Mouse (Mus musculus): ENCODE measurements around the gene Ube2e2. TPM values are rescaled to one million over a fixed set of nuclear protein-coding genes. Genes with fewer than 3 reads are reported as not detected.

Ube2e2 gene
- total and polyA plus RNA-seq, 3 experiments, result not detected

DNA sequence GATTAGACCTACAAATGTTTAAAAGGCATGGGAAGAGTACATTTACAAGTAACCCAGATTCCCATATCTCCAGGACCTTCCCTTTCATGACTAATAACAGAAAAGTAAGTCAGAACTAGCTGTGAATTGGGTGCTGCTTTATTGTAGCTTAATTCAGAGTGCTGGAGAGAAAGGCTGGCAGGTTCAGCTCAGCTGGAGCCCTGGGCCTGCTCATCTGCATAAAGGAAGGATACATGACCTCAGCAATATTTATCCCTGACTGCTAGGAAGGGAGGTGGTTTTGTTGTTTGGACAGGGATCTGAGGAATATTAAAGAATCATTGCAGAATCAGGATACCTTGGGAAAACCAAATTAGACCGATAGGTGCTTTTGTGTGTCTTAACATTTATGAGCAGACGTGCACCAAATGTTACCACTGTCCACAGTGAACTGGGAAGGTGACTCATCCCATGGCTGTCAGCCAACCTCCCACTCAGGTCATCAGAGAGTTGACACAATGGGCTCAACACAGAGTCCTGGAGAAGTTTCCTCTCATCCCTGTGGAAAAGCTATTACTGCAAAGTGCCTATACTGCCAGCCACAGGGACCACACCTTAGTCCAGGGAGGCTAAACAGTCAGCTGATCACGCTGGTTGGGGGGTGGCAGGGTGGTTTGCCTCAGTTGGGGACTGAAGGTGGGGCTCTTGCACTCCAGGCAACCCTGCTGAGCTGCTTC is 215.8 kb downstream of the Ube2e2 start:
- H3K4me1 ChIP-seq (ENCODE audit: control insufficient read depth in 1 of 2, insufficient read depth in 2 of 2), result peaks cover 2 to 12% of the 10 kb centered on the region in 2 experiments; a peak in 3 of 4 replicates
- H3K4me2 ChIP-seq (ENCODE audit: insufficient read depth, low read depth, poor library complexity, severe bottlenecking), result no peak overlapping the region
- no peak for DNase-seq (ENCODE audit: extremely low read depth)
- no peaks in the 10 kb centered on the region for H3K36me3 ChIP-seq (replicated peaks in 1 of 2; ENCODE audit: control insufficient read depth in 1 of 2, insufficient read depth in 1 of 2, low read length in 1 of 2)
- H3K79me2 ChIP-seq (replicated peaks; ENCODE audit: control insufficient read depth, extremely low read depth, insufficient read depth, poor library complexity, severe bottlenecking), result no peaks in the 10 kb centered on the region
- H3K27me3 ChIP-seq (replicated peaks), result no peaks in the 10 kb centered on the region
- no peaks in the 10 kb centered on the region for H3K9me3 ChIP-seq (replicated peaks; ENCODE audit: low read length)
- no peak overlapping the region for H3K9ac ChIP-seq (ENCODE audit: insufficient read depth, low read depth)
- H3K27ac ChIP-seq (ENCODE audit: insufficient read depth, low read depth), result no peak overlapping the region
- in situ Hi-C loops (cut with MboI; ENCODE audit: low pct_ligation_motif_present, low pct_unique_long_range_greater_than_20kb, low sequenced_read_pairs) (no loop called here), dilution Hi-C loops (cut with MboI; ENCODE audit: extremely low pct_ligation_motif_present, extremely low pct_unique_long_range_greater_than_20kb, low sequenced_read_pairs) (no loop called here)
- no peak overlapping the region for H3K4me3 ChIP-seq (replicated peaks in 1 of 3; ENCODE audit: low read depth in 2 of 3, low read length in 2 of 3, poor library complexity in 1 of 3)
- TF ChIP-seq MAX (IDR thresholded peaks at IDR 0.05; ENCODE audit: low read length) (no peak), JUND (conservative IDR thresholded peaks at IDR 0.05; ENCODE audit: low read depth, low read length) (no peak), ELF1 (IDR thresholded peaks at IDR 0.05; ENCODE audit: low read depth, low read length) (no peak), MAZ (IDR thresholded peaks at IDR 0.05; ENCODE audit: low read depth, low read length) (no peak), MYC (IDR thresholded peaks at IDR 0.05; ENCODE audit: low read depth, low read length) (no peak), ZMIZ1 (IDR thresholded peaks at IDR 0.05; ENCODE audit: low read depth, low read length) (no peak), ZC3H11A (IDR thresholded peaks at IDR 0.05; ENCODE audit: low read depth, low read length) (no peak), MAFK (IDR thresholded peaks at IDR 0.05; ENCODE audit: insufficient replicate concordance, low read length) (no peak)

DNA sequence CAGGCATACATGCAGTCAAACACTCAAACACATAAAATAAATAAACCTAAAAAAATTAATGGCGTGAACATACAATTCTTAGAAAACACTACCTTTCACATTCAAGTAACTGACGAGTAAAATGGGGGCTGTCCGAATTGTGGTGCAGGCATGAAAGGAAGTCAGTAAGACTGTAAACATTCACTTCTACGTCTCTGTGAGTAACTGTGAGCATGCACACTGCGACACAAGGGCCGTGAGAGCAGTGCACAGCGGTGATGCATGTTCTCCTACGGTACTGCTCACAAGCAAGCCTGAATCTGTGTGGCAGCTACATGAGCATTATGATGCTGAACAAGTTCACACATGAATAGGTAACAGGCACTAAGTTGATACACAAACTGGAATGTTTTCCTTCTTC is 223.4 kb downstream of the Ube2e2 start:
- H3K4me1 ChIP-seq (ENCODE audit: control insufficient read depth in 1 of 2, insufficient read depth in 2 of 2), result peaks cover 0 to 28% of the 10 kb centered on the region in 2 experiments; a peak in 2 of 4 replicates
- no peak overlapping the region for H3K27ac ChIP-seq (ENCODE audit: insufficient read depth, low read depth)
- no peaks in the 10 kb centered on the region for H3K79me2 ChIP-seq (replicated peaks; ENCODE audit: control insufficient read depth, extremely low read depth, insufficient read depth, poor library complexity, severe bottlenecking)
- H3K4me2 ChIP-seq (ENCODE audit: insufficient read depth, low read depth, poor library complexity, severe bottlenecking), result no peak overlapping the region
- H3K27me3 ChIP-seq (replicated peaks), result no peaks in the 10 kb centered on the region
- no peak for DNase-seq (ENCODE audit: extremely low read depth)
- dilution Hi-C loops (cut with MboI; ENCODE audit: extremely low pct_ligation_motif_present, extremely low pct_unique_long_range_greater_than_20kb, low sequenced_read_pairs), result no loop called here
- no peak overlapping the region for H3K4me3 ChIP-seq (replicated peaks in 1 of 3; ENCODE audit: low read depth in 2 of 3, low read length in 2 of 3, poor library complexity in 1 of 3)
- H3K9me3 ChIP-seq (replicated peaks; ENCODE audit: low read length), result no peaks in the 10 kb centered on the region
- TF ChIP-seq JUN (IDR thresholded peaks at IDR 0.05; ENCODE audit: insufficient read depth, low read depth, low read length) (no peak), ZKSCAN1 (IDR thresholded peaks at IDR 0.05; ENCODE audit: borderline replicate concordance, low read depth, low read length) (no peak), PAX5 (IDR thresholded peaks at IDR 0.05; ENCODE audit: low read length) (no peak), IRF4 (IDR thresholded peaks at IDR 0.05; ENCODE audit: low read depth, low read length) (no peak), MXI1 (IDR thresholded peaks at IDR 0.05; ENCODE audit: low read depth, low read length) (no peak), GABPA (IDR thresholded peaks at IDR 0.05; ENCODE audit: insufficient replicate concordance, low read depth, low read length) (no peak), RAD21 (IDR thresholded peaks at IDR 0.05; ENCODE audit: low read depth, low read length) (no peak), ZNF384 (IDR thresholded peaks at IDR 0.05; ENCODE audit: low read depth, low read length) (no peak), NELFE (IDR thresholded peaks at IDR 0.05; ENCODE audit: low read depth, low read length) (no peak), ELF1 (IDR thresholded peaks at IDR 0.05; ENCODE audit: low read depth, low read length) (no peak), KAT2A (IDR thresholded peaks at IDR 0.05; ENCODE audit: insufficient replicate concordance, low read length) (no peak), EP300 (IDR thresholded peaks at IDR 0.05; ENCODE audit: low read length) (no peak), USF2 (conservative IDR thresholded peaks at IDR 0.05; ENCODE audit: low read depth, low read length) (no peak), MAX (IDR thresholded peaks at IDR 0.05; ENCODE audit: low read length) (no peak), MAZ (IDR thresholded peaks at IDR 0.05; ENCODE audit: low read depth, low read length) (no peak)
- no peaks in the 10 kb centered on the region for H3K36me3 ChIP-seq (replicated peaks in 1 of 2; ENCODE audit: control insufficient read depth in 1 of 2, insufficient read depth in 1 of 2, low read length in 1 of 2)
- in situ Hi-C loops (cut with MboI; ENCODE audit: low pct_ligation_motif_present, low pct_unique_long_range_greater_than_20kb, low sequenced_read_pairs), result no loop called here
- H3K9ac ChIP-seq (ENCODE audit: insufficient read depth, low read depth), result no peak overlapping the region

Data from CH12.LX (cell line).